Mouse (Mus musculus): ENCODE measurements around the gene Naa40.

The Naa40 gene

GRCm38 (mm10) chr19:7240782-7241690, at the start of gene Naa40:
Naa40 (minus strand) TSS chr19:7241183.
- peak; percentile 93 for DNase-seq (ENCODE audit: low spot score)

GRCm38 (mm10) chr19:7289767-7290166, 48.8 kb upstream of the Naa40 start:
- DNase-seq (ENCODE audit: low spot score) = no peak

GRCm38 (mm10) chr19:7288288-7288687, 47.3 kb upstream of the Naa40 start:
- no peak for DNase-seq (ENCODE audit: low spot score)

GRCm38 (mm10) chr19:7286563-7287315, 45.8 kb upstream of the Naa40 start:
- DNase-seq (ENCODE audit: low spot score) = no peak

- DNase-seq (ENCODE audit: low spot score) = no peak
These were observed 39.8 kb upstream of the Naa40 start for GRCm38 (mm10) chr19:7280557-7281330.

GRCm38 (mm10) chr19:7279114-7279513, 38.1 kb upstream of the Naa40 start:
- no peak for DNase-seq (ENCODE audit: low spot score)

GRCm38 (mm10) chr19:7278200-7278906, 37.4 kb upstream of the Naa40 start:
- DNase-seq (ENCODE audit: low spot score) = no peak

- DNase-seq (ENCODE audit: low spot score) = no peak
These were observed 35.8 kb upstream of the Naa40 start for GRCm38 (mm10) chr19:7276796-7277195.

- no peak for DNase-seq (ENCODE audit: low spot score)
These were observed 35.2 kb upstream of the Naa40 start for GRCm38 (mm10) chr19:7276053-7276659.

- no peak for DNase-seq (ENCODE audit: low spot score)
These were observed 34.3 kb upstream of the Naa40 start for GRCm38 (mm10) chr19:7275131-7275789.

- DNase-seq (ENCODE audit: low spot score) = no peak
These were observed 33.5 kb upstream of the Naa40 start for GRCm38 (mm10) chr19:7274326-7274990.

GRCm38 (mm10) chr19:7273486-7273885, 32.5 kb upstream of the Naa40 start:
- DNase-seq (ENCODE audit: low spot score) = peak; percentile 37

- DNase-seq (ENCODE audit: low spot score) = no peak
These were observed 28.5 kb upstream of the Naa40 start for GRCm38 (mm10) chr19:7269290-7270044.

- DNase-seq (ENCODE audit: low spot score) = peak; percentile 40
These were observed 27.7 kb upstream of the Naa40 start for GRCm38 (mm10) chr19:7268722-7269090.

- peak; percentile 31 for DNase-seq (ENCODE audit: low spot score)
These were observed 27.1 kb upstream of the Naa40 start for GRCm38 (mm10) chr19:7267781-7268721.

- DNase-seq (ENCODE audit: low spot score) = no peak
These were observed 26.2 kb upstream of the Naa40 start, which contains the start of gene Rcor2 for GRCm38 (mm10) chr19:7267091-7267741. Rcor2 (plus strand) TSS chr19:7267325.

- DNase-seq (ENCODE audit: low spot score) = no peak
These were observed 25.4 kb upstream of the Naa40 start for GRCm38 (mm10) chr19:7266421-7266831.

All from c-Kit-positive CD71-positive TER-119-positive erythroid progenitor cells, embryonic 14.5 days (primary cell).